Mouse (Mus musculus): ENCODE measurements around the gene Pomgnt1. TPM values are rescaled to one million over a fixed set of nuclear protein-coding genes. Genes with fewer than 3 reads are reported as not detected.

Gene Pomgnt1
- polyA plus RNA-seq, 1 experiment, result 49.5 TPM

Other genes with a start within 250 kb of the Pomgnt1 start
- not detected in 2 replicates for gene Kncn, start 239.4 kb upstream of the Pomgnt1 start, polyA plus RNA-seq (2012; ENCODE audit: insufficient read depth, insufficient read length, missing spikeins)
- gene 6430628N08Rik, start 233.2 kb upstream of the Pomgnt1 start, polyA plus RNA-seq (2012; ENCODE audit: insufficient read depth, insufficient read length, missing spikeins), result not detected in 2 replicates
- gene Dmbx1, start 183.9 kb upstream of the Pomgnt1 start, polyA plus RNA-seq (2012; ENCODE audit: insufficient read depth, insufficient read length, missing spikeins), result not detected in 2 replicates
- not detected in 2 replicates for gene Faah, start 105.9 kb upstream of the Pomgnt1 start, polyA plus RNA-seq (2012; ENCODE audit: insufficient read depth, insufficient read length, missing spikeins)
- 22.6 and 35.3 TPM in 2 replicates for gene Nsun4, start 70.0 kb upstream of the Pomgnt1 start, polyA plus RNA-seq (2012; ENCODE audit: insufficient read depth, insufficient read length, missing spikeins)
- gene Uqcrh, start 48.8 kb upstream of the Pomgnt1 start, polyA plus RNA-seq (2012; ENCODE audit: insufficient read depth, insufficient read length, missing spikeins), result 4,457 and 5,170 TPM in 2 replicates
- gene Lrrc41, start 48.6 kb upstream of the Pomgnt1 start, polyA plus RNA-seq (2012; ENCODE audit: insufficient read depth, insufficient read length, missing spikeins), result 23.3 and 24.1 TPM in 2 replicates
- gene Rad54l, start 150 bp upstream of the Pomgnt1 start, polyA plus RNA-seq (2012; ENCODE audit: insufficient read depth, insufficient read length, missing spikeins), result 0.36 TPM in 1 of 2 replicates, not detected in the other
- 17.5 and 22.9 TPM in 2 replicates for gene Lurap1, start 27.5 kb downstream of the Pomgnt1 start, polyA plus RNA-seq (2012; ENCODE audit: insufficient read depth, insufficient read length, missing spikeins)
- not detected in 2 replicates for gene Tspan1, start 43.8 kb downstream of the Pomgnt1 start, polyA plus RNA-seq (2012; ENCODE audit: insufficient read depth, insufficient read length, missing spikeins)
- gene 1700042G07Rik, start 49.5 kb downstream of the Pomgnt1 start, polyA plus RNA-seq (2012; ENCODE audit: insufficient read depth, insufficient read length, missing spikeins), result not detected in 2 replicates
- not detected in 2 replicates for gene Gm49337, start 49.5 kb downstream of the Pomgnt1 start, polyA plus RNA-seq (2012; ENCODE audit: insufficient read depth, insufficient read length, missing spikeins)
- gene Pik3r3, start 97.8 kb downstream of the Pomgnt1 start, polyA plus RNA-seq (2012; ENCODE audit: insufficient read depth, insufficient read length, missing spikeins), result 3.0 and 4.6 TPM in 2 replicates

Measured in brown adipose tissue, adult 24 weeks (tissue).